Mouse (Mus musculus) natural killer cell, adult 2 months (primary cell): ENCODE measurements around the gene Rhot1.

Source experiments
- DNase-seq, 2 experiments: peaks; one replicate each; pipeline ENCODE4 v3.0.0; 2022; ENCODE audit warnings: low spot score in 2 of 2

Rhot1 gene

DNA sequence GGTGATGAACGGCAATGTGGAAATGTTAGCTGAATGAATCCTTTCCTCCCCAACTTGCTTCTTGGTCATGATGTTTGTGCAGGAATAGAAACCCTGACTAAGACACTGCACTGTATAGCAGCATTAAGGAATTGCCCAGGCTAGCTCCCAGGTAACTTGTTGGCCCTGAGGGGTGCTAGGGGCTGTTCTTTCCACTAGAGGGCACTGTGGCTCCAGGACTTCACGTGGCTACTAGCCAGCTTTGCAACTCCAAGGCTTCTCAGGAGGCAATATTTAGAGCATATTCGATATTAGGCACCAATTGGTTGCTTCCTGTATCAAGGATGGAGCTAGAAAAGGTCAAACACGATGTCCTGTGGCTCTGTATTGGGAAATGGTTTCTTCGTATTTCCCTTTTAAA, 78.3 kb downstream of the Rhot1 start:
- peak; percentile 54 to 66 for DNase-seq

DNA sequence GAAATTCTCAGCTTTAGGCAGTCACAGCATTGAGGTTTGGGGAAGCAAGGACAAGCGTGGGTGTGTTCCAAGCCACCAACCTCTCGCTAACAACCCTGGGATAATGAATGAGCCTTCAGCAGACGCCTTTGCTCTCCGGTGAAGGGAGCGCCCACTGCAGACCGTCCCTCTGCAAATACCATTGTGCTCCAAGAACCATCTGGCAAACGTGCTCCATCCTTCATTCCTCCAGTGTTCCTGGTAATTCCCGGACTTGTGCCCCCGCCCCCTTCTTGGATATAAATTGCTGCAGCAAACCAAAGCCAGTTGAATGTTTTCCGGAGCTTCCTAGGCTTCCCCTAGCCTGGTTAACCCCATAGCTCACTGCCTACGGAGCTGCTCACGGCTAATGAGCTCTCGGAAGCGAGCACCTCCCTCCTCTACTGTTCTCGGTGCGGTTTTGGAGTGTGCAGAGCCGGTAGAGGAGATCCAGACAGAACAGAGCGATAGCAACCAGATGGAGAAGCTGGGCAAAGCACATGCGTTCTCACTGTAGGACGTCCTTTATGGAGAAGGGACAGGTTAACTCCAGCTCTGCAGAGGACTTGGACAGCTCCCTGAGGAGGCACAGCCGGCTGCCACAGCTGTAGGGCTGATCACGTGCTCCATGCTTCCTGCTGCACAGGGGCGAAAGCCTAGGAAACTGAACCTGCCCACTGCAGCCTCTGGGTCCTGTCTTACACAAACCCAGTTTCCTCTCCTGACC, 81.1 kb downstream of the Rhot1 start:
- no peak for DNase-seq

DNA sequence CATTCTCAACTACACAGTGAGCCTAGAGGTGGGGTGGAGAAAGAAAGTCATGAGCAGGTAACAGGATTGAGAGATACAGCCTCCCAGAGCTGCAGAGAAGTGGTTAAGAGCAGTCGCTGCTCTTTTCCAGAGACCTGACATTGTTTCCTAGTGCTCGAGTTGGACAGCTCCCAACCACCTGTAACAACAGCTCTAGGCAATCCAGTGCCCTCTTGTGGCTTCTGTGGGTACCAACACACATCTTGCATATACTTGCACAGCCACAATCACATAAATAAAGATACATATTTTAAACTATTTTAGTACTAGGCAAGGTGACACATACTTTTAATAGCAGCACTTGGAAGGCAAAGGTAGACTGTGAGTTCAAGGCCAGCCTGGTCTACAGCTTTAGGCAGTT, 82.2 kb downstream of the Rhot1 start:
- DNase-seq, result no peak

DNA sequence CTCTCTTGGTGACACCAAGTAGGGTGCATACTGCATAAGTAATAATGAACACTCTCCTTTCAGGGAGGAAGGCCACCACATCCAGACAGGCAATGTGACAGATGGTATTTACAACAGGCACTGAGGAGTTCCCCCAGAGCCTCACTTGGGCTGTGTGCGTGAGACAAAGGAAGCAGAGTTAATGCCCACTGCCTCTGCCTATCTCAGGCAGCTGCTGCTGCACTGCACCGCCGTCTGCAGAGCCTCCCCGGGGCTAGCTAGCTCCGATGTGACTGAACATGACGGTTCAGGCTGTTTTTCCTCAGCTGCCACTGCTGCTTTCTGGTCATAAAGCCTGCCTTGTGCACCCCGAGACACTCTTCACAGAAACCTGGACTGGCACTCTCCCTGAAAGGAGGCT, 83.6 kb downstream of the Rhot1 start:
- DNase-seq, result no peak

DNA sequence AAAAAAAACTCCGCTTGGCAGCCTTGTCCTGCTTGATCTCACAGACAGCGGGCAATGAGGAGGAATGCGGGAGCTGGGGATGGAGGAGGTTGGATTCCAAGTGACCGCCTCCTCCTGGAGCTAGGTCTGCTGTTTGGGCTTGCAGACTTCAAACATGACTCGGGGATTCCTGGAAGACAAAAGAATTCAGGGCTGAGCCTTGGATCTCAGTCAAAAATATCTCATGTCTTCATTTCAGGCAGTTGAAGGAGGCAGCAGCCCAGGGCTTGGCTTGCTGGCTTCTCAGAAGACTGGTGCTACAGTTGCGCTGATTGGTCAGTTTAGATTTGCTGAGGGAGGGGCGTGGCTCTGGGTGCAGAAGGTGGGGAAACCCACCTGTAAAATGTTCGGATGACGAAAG, 86.2 kb downstream of the Rhot1 start:
- no peak for DNase-seq

DNA sequence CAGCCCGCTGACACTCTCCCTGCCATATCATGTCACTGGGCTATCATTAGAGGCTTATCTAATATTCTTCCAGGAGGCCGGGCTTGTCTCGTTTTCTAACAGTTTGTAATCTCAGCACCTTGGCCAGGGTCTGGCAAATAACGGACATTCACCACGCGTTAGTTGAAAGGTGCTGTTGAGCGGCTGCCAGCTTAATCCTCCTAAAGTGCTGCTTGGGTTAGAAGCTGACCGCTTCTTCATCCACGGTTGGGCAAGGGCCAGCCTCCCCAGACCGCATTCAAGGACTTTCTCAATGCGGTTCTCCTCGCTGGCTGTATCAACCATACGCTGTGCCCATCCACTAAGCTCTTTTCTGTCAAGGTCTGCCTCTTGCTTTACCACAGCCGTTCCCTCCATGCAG, 87.0 kb downstream of the Rhot1 start:
- no peak for DNase-seq

DNA sequence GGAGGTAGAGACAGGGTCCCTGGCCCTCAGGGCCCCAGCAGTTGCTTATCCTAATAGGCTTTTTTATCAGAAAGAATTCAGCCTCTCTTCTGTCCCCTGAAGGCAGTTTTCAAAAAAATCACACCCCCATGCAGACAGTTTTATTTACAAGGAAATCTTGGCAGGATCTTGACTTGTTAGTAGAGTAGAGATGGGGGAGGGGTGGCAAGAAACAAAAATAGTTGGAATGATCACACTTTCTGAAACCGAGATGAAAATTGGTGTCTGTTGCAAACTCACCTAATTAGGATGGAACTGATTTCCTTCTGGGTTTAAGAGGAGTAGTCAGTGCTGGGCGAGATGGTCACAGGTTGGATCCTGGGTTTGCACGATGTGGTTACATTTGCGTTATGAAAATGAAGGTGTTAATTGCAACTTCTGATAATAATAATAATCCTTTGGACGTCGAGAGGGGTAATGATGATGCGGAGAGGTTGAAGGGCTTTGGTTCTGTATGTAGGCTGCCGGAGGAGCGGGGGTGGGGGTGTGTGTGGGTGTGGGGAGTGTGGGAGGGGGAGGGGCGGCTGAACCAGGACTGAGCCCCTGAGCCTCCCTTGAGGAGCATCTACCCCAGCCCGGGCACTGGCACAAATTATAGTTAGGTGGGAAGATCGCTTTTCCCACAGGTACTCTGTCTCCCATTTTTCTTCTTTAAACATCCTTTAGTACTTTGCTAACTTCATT, 90.9 kb downstream of the Rhot1 start:
- DNase-seq, result no peak

DNA sequence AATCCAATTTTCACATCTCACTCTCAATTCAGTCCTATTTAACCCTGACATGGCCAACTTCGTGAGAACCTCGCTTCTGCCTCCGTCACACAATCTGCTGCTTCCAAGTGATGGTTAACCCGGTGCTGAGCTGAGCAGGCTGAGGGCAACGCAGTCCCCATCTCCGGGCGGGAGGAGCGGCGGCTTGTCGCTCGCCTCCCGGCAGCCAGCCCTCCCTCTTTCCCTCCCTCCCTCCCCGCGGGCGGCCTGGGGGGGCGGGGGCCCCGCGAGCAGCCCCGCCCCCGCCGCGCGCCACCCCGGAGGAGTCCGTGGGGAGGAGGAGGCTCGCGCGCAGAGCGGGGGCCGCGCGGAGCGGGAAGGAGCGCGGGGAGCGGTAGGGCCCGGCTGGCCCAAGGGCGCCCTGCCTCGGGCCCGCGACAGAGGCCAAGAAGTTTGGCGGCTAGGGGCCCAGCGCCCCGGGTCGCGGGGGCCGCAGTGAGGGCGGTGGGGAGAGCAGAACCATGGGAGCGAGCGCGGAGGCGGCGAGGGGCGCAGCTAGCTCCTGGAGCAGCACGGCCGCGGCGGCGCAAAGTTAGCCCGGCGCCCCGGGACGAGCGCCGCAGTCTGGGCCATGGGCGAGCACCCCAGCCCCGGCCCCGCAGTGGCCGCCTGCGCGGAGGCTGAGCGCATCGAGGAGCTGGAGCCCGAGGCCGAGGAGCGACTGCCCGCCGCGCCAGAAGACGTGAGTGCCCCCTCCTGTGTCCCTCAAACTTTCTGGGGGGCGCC, 91.9 kb downstream of the Rhot1 start, which contains the start of gene Rhbdl3:
Rhbdl3 (plus strand) TSS at position 362 of the 765 bp plus-strand sequence.
- DNase-seq, result peak in 1 of 2 experiments; percentile 6

DNA sequence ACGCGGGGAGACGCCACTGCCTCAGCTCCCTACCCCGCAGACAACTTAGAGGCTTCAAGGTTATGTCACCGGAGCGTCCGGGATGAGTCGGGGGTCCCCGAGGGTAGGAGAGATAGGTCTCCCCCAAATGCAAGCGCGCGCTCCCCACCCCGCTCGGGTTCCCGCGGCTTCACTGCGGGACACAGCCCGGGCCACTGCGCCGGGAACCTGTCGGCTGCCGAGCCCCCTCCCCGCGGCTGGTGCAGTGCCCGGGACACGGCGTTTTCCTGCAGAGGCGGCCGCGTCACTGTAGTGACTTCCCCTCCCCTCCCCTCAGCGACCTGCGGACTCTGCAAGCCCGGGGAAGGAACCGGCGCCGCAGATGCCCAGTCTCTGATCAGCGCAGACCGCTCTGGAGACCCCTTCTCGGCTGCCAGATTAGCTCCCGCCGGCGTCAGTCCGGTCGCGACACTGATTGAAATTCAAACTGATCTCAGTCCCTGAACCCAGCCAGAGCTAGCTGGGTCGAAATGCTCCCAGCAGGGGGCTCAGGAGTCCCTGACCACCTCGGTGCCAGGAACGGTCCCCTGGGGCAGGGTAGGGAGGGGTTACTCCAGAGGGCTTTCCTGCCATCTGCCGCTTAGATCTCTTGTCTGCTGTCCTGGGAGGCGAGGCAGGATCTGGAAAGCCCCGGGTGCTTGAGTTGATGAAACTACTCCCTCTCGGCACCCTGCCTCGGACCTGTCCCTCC, 92.7 kb downstream of the Rhot1 start:
- no peak for DNase-seq

DNA sequence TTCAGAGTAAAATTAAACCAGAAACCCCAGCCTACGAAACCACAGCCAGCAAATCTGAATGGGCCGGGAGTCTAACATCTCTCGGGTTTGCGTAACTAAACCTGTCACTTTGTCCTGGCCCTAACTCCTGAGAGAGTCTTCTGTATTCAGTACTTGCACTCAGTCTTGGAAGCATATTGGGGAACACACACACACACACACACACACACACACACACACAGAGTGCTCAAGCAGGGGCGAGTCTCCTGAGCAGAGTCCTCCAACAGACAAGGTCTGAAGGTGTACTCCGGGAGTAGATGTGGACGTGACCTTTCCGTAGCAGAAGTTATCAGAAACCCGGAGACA, 93.2 kb downstream of the Rhot1 start:
- peak in 1 of 2 experiments; percentile 21 for DNase-seq

DNA sequence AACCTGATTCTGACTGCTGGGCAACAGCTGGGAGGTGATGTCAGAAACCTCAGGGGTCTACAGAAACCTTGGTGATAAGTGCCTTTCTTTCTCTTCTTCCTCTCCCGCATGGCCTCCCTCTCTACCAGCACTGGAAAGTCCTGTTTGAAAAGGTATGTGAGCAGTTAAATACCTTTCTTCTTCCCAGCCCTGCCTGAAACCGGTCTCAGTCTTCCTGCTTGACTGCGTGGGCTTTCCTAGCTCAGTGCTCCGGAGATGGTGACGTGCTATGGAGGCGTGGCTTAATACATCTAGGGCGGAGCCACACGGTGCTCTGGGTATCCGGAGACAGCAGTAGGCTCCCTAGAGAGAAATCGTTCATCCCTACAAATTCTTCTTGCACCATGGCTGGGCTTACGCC, 93.7 kb downstream of the Rhot1 start:
- peak; percentile 49 to 66 for DNase-seq

DNA sequence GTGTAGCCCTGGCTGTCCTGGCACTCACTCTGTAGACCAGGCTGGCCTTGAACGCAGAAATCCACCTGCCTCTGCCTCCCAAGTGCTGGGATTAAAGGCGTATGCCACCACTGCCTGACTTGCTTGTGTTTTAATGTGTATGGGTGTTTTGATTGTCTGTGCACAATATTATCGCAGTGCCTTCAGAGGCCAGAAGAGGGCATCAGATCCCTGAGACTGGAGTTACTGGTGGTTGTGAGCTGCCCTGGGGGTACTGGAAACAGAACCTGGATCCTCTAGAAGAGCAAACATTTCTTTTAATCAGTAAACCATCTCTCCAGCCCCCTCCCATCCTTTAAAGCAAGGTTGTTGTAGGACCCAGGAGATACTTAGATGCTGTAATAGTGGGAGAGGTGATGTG, 94.9 kb downstream of the Rhot1 start:
- DNase-seq, result peak in 1 of 2 experiments; percentile 14

DNA sequence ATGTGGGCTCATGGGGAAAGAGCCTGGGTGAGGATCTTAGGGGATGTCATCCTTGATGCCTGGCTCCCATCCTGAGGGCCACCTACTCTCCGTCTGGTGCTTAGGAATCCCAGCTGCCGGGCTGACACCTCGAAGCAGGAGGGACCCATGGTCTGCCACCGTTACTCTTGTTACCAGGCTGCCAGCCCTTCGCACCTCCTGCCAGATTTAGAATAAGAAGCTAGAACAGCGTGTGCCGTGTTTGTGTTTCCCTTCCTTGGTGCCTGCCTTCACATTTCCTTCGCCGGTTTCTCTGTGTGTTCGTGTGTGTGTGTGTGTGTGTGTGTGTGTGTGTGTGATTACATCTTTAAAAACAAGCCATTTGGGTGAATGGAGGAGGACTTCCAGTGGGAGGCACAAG, 96.0 kb downstream of the Rhot1 start:
- DNase-seq, result no peak

DNA sequence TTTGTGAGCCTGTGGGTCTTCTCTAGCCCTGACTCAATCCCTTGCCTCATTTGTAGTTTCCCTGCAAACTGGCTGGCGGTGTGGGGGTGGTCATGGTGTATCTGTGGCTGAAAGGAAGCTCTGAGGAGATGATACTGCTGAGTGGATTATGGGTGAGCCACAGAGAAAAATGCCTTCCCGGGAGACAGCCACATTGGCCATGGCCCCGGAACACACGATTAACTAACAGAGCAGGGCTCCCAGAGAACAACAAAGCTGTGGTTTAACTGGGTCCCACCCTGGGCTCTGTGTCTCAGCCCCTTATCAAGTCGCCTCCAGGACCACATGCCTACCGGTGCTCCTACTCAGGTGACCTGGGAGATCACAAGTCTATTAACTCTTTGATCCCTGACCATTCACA, 99.7 kb downstream of the Rhot1 start:
- no peak for DNase-seq

DNA sequence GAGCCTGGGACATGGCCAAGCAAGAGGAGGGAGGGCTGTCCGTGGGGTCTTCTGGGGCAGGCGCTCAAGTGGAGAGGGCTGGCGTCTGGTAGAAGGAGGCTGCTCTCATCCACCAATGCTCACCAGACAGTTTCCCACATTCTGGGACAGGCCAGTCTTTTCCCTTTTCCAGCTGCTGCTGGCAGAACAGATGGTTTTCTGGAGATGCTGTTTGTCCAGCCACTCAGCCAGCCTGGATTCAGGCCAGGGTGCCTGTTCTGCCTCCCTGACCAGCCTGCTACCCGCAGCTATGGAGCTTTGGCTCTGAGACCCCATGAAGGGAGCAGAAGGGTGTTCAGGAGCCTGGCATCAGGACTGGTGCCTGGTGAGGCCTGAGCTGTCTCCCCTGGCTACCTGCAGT, 102.5 kb downstream of the Rhot1 start:
- no peak for DNase-seq

DNA sequence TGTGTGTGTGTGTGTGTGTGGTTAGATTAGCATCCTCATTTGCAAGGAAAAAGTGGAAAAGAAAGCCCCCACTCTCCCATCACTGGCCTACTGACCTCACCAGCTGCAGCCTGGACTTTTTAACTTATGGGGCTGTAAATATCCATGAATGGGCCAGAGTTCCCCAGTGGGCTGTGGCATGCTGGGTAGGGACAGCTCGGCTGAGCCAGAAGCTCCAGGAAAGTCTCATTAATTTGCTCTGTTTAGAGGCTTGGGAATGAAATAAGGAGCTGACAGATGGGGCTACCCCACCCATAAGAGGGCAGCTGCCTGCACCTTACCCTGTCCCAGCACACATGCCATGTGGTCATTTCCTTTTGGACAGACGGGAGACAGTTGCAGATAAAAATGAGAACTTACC, 103.2 kb downstream of the Rhot1 start:
- DNase-seq, result no peak

DNA sequence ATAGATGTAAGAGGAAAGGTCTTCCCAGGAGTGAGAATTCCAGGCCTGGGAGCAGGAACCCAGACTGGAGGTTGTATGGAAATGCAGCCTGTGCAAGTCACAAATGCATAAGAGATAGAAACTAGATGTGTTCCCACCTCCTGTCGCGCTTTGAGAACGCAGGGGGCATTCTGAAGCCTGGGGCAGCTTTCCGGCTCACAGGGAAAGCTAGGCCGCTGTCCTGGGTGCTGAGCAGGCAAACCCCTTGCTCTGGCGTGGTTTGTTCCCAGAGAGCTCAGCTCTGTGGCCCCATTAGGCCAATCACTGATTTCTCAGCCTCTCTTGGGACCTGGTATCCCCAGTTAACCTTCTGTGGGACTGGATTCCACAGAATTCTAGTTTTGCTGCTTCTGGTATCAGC, 103.7 kb downstream of the Rhot1 start:
- no peak for DNase-seq

DNA sequence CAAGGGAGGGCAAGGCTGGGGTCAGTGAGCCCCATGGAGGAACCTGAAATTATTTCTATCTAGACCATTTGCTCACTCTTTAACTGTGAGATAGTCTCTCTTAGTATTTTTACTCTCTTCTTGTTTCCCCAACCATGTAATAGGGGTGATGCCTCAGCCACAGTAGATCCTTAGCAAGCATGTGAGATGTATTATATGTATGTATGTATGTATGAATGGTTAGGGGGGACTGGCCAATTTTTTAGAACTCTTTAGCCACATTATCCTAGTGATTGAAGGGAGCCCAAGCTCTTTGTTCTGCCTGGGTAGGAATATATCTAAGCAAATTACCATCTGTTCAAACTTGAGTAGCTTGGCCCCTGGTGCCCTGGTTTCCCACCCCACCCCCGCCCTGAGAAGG, 104.6 kb downstream of the Rhot1 start:
- DNase-seq, result no peak

DNA sequence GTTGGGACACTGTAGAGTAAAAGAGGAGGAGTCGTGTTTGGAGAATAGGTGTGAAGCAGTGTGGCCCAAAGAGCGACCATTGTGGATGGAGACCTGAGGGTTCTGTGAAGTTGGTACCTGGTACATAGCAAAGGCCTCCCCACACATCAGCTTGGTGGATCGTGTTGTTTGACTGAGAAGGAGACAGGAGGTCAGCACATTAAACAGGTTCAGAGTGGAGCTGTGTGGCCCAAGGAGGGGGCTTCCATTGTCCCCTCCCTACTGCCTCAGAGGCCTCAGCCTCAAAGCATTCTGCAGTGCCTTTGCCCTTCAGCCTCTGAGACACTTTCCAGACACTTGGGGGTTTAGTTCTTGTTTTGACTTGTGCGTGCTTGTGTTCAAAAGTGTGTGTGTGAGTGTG, 105.1 kb downstream of the Rhot1 start:
- no peak for DNase-seq

DNA sequence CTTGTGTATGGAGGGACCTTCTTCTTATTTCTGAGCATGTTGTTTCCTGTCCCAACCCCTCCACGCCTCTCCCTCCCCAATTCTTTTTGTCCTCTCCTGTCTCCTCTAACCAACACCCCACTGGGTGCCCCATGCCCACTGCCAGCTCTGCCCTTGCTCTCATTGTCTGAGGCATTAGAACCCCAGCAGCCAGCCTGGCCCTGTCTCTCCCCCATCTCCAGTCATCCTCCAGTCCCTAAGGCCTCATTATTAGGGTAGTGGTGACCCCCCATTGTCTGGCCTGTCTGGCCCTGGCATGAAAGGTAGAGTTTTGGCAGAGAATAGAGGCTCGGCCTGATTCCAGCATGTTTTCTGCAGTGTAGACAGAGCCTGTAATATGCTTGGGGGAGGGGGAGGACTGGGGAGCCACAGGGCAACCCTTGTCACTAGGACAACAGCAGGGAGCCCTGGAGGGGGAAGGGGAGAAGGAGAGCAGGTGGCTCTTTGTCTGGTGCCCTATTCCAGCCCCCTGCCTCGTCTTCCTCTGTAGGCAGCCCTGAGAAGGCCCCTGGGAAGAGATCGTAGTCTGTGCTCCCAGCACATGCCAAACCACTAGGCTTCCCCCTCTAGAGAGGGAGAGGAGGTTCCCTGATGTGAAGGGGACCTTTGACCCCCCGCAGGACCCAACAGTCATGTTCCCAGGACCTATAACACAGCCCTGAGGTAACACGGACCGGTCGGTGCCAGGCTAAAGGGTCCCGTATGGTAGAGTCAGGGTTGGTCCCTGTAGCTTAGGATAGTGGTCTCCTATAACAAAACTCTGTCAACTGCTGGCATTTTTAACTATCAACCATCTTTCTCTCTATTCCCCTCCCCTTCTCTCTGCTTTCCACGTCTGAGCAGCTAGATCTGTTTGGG, 107.2 kb downstream of the Rhot1 start:
- no peak for DNase-seq
